Mouse (Mus musculus): Measurements from ENCODE around the gene Slc25a28. TPM values are rescaled to one million over a fixed set of nuclear protein-coding genes. Genes with fewer than 3 reads are reported as not detected.
A peak's percentile ranks its signal among the peaks of the same experiment; 100 is the strongest.

The Slc25a28 gene
- polyA plus RNA-seq, 1 experiment from 2014 or later = 13.3 TPM

DNA sequence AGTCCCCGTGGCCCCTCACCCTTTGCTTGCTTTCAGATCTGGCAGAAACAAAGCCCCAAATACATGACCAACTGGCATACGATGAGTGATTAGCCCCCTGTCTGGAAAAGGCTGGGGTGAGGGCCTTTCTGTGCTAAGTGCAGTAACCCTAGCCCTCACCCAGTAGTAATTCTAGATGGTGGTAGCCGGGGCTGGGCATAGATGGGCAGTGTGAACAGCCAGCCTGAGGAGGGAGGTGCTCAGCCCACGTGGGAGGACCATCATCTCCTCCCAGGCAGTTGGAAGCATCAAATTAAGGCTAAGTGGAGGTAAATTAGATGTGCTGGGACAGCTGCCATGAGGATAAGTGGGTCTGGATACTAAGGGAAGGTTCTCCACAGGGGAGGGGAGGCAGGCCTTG is 45.6 kb downstream of the Slc25a28 start:
- H3K4me1 ChIP-seq (ENCODE audit: insufficient read depth, low read depth, low read length) = no peaks in the 10 kb centered on the region
- no peak overlapping the region for H3K4me2 ChIP-seq (replicated peaks; ENCODE audit: low read depth, low read length)
- H3K9ac ChIP-seq (replicated peaks; ENCODE audit: low read depth) = no peak overlapping the region
- H3K9me3 ChIP-seq (ENCODE audit: low read length) = no peaks in the 10 kb centered on the region
- no peaks in the 10 kb centered on the region for H3K36me3 ChIP-seq (ENCODE audit: insufficient read depth, low read length)
- no peak overlapping the region for H3K4me3 ChIP-seq (ENCODE audit: low read depth, low read length)
- no peak for DNase-seq (ENCODE audit: low spot score)
- ATAC-seq = no peak
- WGBS = 39% methylated on average over 4 of the region's 4 CpGs
- TF ChIP-seq CTCF (IDR thresholded peaks at IDR 0.05) = no peak
- no peak for TF ChIP-seq EP300 (IDR thresholded peaks at IDR 0.05)
- no peak overlapping the region for H3K27ac ChIP-seq (ENCODE audit: low read length)
- H3K27me3 ChIP-seq (replicated peaks; ENCODE audit: insufficient read depth, low read length) = no peaks in the 10 kb centered on the region

GRCm38 (mm10) chr19:43627345-43627744 is 47.3 kb downstream of the Slc25a28 start:
- TF ChIP-seq EP300 (IDR thresholded peaks at IDR 0.05) (no peak), CTCF (IDR thresholded peaks at IDR 0.05) (peak; percentile 29)
- no peak overlapping the region for H3K9ac ChIP-seq (replicated peaks; ENCODE audit: low read depth)
- no peaks in the 10 kb centered on the region for H3K36me3 ChIP-seq (ENCODE audit: insufficient read depth, low read length)
- 85% methylated on average over 3 of the region's 3 CpGs for WGBS
- no peak overlapping the region for H3K27ac ChIP-seq (ENCODE audit: low read length)
- H3K4me3 ChIP-seq (ENCODE audit: low read depth, low read length) = no peak overlapping the region
- H3K4me1 ChIP-seq (ENCODE audit: insufficient read depth, low read depth, low read length) = no peaks in the 10 kb centered on the region
- ATAC-seq = no peak
- no peaks in the 10 kb centered on the region for H3K9me3 ChIP-seq (ENCODE audit: low read length)
- H3K4me2 ChIP-seq (replicated peaks; ENCODE audit: low read depth, low read length) = no peak overlapping the region
- DNase-seq (ENCODE audit: low spot score) = no peak
- peaks cover 13% of the 10 kb centered on the region for H3K27me3 ChIP-seq (replicated peaks; ENCODE audit: insufficient read depth, low read length)

DNA sequence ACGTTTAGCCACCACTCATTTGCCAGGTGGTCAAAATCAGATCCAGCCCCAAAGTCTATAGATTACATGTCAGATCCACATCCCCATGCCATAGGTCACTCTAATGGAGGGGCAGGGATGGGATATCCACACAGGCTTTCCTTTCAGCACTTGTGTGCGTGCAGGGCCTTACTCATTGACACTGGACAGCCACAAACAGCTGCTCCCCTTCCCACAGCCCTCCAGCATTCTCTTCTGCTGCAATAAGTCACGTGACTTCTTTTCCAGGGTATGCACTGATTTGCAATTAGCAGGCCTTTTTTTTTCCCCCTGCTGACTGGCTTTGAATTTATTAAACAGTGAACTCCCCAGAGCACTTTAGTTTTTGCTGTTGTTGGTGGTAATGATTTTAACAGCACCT is 48.5 kb downstream of the Slc25a28 start:
- no peak overlapping the region for H3K9ac ChIP-seq (replicated peaks; ENCODE audit: low read depth)
- DNase-seq (ENCODE audit: low spot score) (no peak), ATAC-seq (no peak)
- H3K36me3 ChIP-seq (ENCODE audit: insufficient read depth, low read length) = no peaks in the 10 kb centered on the region
- peaks cover 13% of the 10 kb centered on the region for H3K27me3 ChIP-seq (replicated peaks; ENCODE audit: insufficient read depth, low read length)
- no peak overlapping the region for H3K4me3 ChIP-seq (ENCODE audit: low read depth, low read length)
- TF ChIP-seq EP300 (IDR thresholded peaks at IDR 0.05) (no peak), CTCF (IDR thresholded peaks at IDR 0.05) (no peak)
- no peaks in the 10 kb centered on the region for H3K4me1 ChIP-seq (ENCODE audit: insufficient read depth, low read depth, low read length)
- H3K4me2 ChIP-seq (replicated peaks; ENCODE audit: low read depth, low read length) = no peak overlapping the region
- no peaks in the 10 kb centered on the region for H3K9me3 ChIP-seq (ENCODE audit: low read length)
- 40% methylated on average over 3 of the region's 3 CpGs for WGBS
- no peak overlapping the region for H3K27ac ChIP-seq (ENCODE audit: low read length)

DNA sequence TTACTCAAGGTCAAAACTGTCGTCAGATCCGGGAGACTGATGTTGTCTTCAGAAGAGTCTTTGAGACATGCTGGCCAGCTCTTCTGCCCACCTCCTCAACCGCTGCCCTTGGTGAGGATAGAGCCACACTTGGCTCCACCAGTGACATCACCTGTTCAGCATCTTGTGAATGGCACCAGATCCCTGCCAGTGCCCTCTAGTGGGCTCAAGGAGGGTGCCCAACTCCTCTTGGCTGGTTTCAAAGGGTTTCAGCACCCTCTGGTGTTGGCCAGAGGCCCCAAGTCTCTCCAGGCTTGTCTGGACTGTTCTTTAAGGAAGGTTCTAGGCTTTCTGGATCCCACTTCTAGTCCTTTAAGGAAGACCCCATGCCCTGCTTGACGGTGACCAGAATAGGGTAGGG is 50.8 kb downstream of the Slc25a28 start:
- no peaks in the 10 kb centered on the region for H3K4me1 ChIP-seq (ENCODE audit: insufficient read depth, low read depth, low read length)
- peak; percentile 78 for DNase-seq (ENCODE audit: low spot score)
- H3K4me3 ChIP-seq (ENCODE audit: low read depth, low read length) = no peak overlapping the region
- no peaks in the 10 kb centered on the region for H3K9me3 ChIP-seq (ENCODE audit: low read length)
- H3K4me2 ChIP-seq (replicated peaks; ENCODE audit: low read depth, low read length) = no peak overlapping the region
- no peak overlapping the region for H3K9ac ChIP-seq (replicated peaks; ENCODE audit: low read depth)
- no peaks in the 10 kb centered on the region for H3K36me3 ChIP-seq (ENCODE audit: insufficient read depth, low read length)
- 36% methylated on average over 4 of the region's 4 CpGs for WGBS
- TF ChIP-seq EP300 (IDR thresholded peaks at IDR 0.05) (no peak), CTCF (IDR thresholded peaks at IDR 0.05) (peak; percentile 96)
- ATAC-seq = peak; percentile 70
- H3K27me3 ChIP-seq (replicated peaks; ENCODE audit: insufficient read depth, low read length) = peaks cover 33% of the 10 kb centered on the region
- no peak overlapping the region for H3K27ac ChIP-seq (ENCODE audit: low read length)

DNA sequence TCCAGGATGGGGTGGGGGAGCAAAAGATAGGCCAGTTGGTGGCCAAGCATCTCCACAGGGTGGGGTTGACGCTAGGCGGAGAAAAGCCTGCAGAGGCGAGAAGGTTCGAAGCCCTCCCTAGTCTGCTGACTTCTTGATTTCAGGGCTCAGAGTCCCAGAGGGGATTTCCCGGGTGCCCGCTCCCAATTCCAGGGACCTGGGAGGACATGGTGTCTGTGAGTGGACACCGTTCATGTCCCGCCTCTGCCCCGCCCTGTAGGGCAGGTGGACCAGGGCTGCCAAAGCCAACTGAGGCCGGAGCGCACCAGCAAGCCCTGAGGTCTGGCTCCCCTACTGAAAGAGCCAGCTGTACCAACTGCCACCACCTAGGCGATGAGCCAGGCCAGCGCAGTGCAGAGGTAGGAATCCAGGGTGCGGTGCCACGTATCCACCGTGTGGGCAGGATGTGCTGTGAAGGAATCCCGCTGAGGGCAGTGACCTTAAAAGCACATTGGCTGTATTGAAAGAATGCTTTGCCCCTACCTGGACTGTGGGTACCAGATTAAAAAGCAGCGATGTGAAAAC is 54.7 kb downstream of the Slc25a28 start:
- TF ChIP-seq EP300 (IDR thresholded peaks at IDR 0.05) (no peak), CTCF (IDR thresholded peaks at IDR 0.05) (no peak)
- Histone ChIP-seq H3K36me3 (ENCODE audit: insufficient read depth, low read length) (no peaks in the 10 kb centered on the region), H3K9me3 (ENCODE audit: low read length) (no peaks in the 10 kb centered on the region), H3K27me3 (replicated peaks; ENCODE audit: insufficient read depth, low read length) (peaks cover 72% of the 10 kb centered on the region), H3K4me3 (ENCODE audit: low read depth, low read length) (no peak overlapping the region), H3K9ac (replicated peaks; ENCODE audit: low read depth) (no peak overlapping the region), H3K4me1 (ENCODE audit: insufficient read depth, low read depth, low read length) (peaks cover 6% of the 10 kb centered on the region), H3K4me2 (replicated peaks; ENCODE audit: low read depth, low read length) (no peak overlapping the region), H3K27ac (ENCODE audit: low read length) (no peak overlapping the region)
- no peak for DNase-seq (ENCODE audit: low spot score)
- no peak for ATAC-seq
- 6% methylated on average over 18 of the region's 18 CpGs for WGBS

DNA sequence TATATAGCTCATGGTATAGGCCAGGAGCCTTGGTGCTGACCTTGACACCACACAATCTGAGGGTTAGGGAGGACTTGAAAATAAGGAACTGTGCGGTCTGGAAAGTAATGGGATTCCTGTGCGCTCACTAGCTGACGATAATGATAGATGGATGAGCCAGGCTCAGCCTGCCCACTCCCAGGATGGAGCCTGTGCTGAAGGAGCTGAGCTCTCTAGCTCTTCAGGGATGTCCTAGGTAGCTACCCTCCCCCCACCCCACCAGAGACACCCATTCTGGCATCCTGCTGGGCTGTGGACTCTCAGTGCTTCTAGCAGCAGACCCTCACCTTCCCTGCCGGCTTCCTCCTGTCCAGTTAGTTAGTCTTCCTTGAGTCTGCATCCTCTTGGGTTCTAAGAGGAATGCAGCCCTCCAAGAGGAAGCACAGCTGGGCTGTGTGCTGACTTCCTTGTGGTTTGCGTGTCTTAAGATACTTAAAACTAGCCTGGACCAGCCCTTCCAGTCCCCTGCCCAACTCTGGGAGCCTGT is 56.1 kb downstream of the Slc25a28 start:
- Histone ChIP-seq H3K4me3 (ENCODE audit: low read depth, low read length) (no peak overlapping the region), H3K4me1 (ENCODE audit: insufficient read depth, low read depth, low read length) (peaks cover 14% of the 10 kb centered on the region), H3K4me2 (replicated peaks; ENCODE audit: low read depth, low read length) (no peak overlapping the region), H3K9ac (replicated peaks; ENCODE audit: low read depth) (no peak overlapping the region), H3K9me3 (ENCODE audit: low read length) (no peaks in the 10 kb centered on the region), H3K27me3 (replicated peaks; ENCODE audit: insufficient read depth, low read length) (peaks cover 85% of the 10 kb centered on the region), H3K36me3 (ENCODE audit: insufficient read depth, low read length) (no peaks in the 10 kb centered on the region), H3K27ac (ENCODE audit: low read length) (no peak overlapping the region)
- 3% methylated on average over 5 of the region's 5 CpGs for WGBS
- ATAC-seq (no peak), DNase-seq (ENCODE audit: low spot score) (no peak)
- no peak for TF ChIP-seq EP300 (IDR thresholded peaks at IDR 0.05)
- no peak for TF ChIP-seq CTCF (IDR thresholded peaks at IDR 0.05)
